Mouse (Mus musculus) liver, postnatal 0 days (tissue): ENCODE measurements around the gene Mtss1l. TPM values are rescaled to one million over a fixed set of nuclear protein-coding genes. Genes with fewer than 3 reads are reported as not detected.

ENCODE experiments used
- ATAC-seq: fragments of 200-750 bp; cut with Nextera tagmentation; 2 replicates; pipeline ENCODE4 v1.8.0; 2017; ENCODE audit warnings: mild to moderate bottlenecking, moderate library complexity
- DNase-seq: peaks from one replicate; pipeline ENCODE4 v3.0.0-alpha.2; 2016
- H3K27ac ChIP-seq: fragments of 300-500 bp; sonication (generic); 2 replicates; pipeline ENCODE4 v1.5.1; 2014; ENCODE audit warnings: antibody characterized with exemption, moderate library complexity, mild to moderate bottlenecking, low read depth
- H3K27me3 ChIP-seq: fragments of 300-500 bp; sonication (generic); 2 replicates; pipeline ENCODE4 v1.6.1; 2014; ENCODE audit warnings: low read length, control low read depth, mixed read lengths; ENCODE audit not compliant: insufficient read depth
- H3K36me3 ChIP-seq: fragments of 300-500 bp; sonication (generic); replicated peaks from 2 replicates; pipeline ENCODE4 v1.6.1; 2014; ENCODE audit warnings: mild to moderate bottlenecking, control low read depth, low read length, moderate library complexity, mixed read lengths; ENCODE audit not compliant: insufficient read depth
- H3K4me1 ChIP-seq: fragments of 300-500 bp; sonication (generic); 2 replicates; pipeline ENCODE4 v1.6.1; 2014; ENCODE audit warnings: antibody characterized with exemption, mild to moderate bottlenecking, control low read depth; ENCODE audit not compliant: insufficient read depth
- H3K4me2 ChIP-seq: fragments of 300-500 bp; sonication (generic); 2 replicates; pipeline ENCODE4 v1.6.1; 2014; ENCODE audit warnings: low read depth, mild to moderate bottlenecking, low read length, moderate library complexity, mixed read lengths
- H3K4me3 ChIP-seq: fragments of 300-500 bp; sonication (generic); 2 replicates; pipeline ENCODE4 v1.5.1; 2014; ENCODE audit warnings: low read depth, low read length
- H3K9ac ChIP-seq: fragments of 300-500 bp; sonication (generic); replicated peaks from 2 replicates; pipeline ENCODE4 v1.6.1; 2014; ENCODE audit warnings: mild to moderate bottlenecking, moderate library complexity
- H3K9me3 ChIP-seq: fragments of 300-500 bp; sonication (generic); 2 replicates; pipeline ENCODE4 v1.6.1; 2016; ENCODE audit warnings: mild to moderate bottlenecking, control low read depth, low read length, mixed read lengths
- CTCF ChIP-seq: sonication (generic); IDR thresholded peaks from 2 replicates; pipeline ENCODE4 v1.5.1; 2016; ENCODE audit warnings: antibody characterized with exemption, low read depth
- EP300 ChIP-seq: IDR thresholded peaks from 2 replicates; pipeline ENCODE4 v1.6.1; 2016; ENCODE audit warnings: antibody characterized with exemption, low read depth, mild to moderate bottlenecking
- WGBS: fragments of 180-500 bp; shearing (Covaris S2); extraction: QIAGEN DNeasy Blood & Tissue Kit; methylation state at CpG from one replicate; pipeline ENCODE4 v1.1.7; 2014; ENCODE audit not compliant: insufficient replicate concordance; 5-methylcytosine and 5-hydroxymethylcytosine counted together
- polyA plus RNA-seq: library from polyadenylated mRNA; unstranded; fragments of >200 nt; fragmentation: Nextera tagmentation; extraction: Ambion mirVana; gene quantifications from 2 replicates; pipeline ENCODE4 v1.2.1, GENCODE M21; 2015

Mtss1l gene
- polyA plus RNA-seq, 1 experiment from 2014 or later, result 1.2 TPM

- Histone ChIP-seq H3K4me3 (no peak overlapping the region), H3K36me3 (no peaks in the 10 kb centered on the region), H3K27me3 (no peaks in the 10 kb centered on the region), H3K9me3 (no peaks in the 10 kb centered on the region), H3K9ac (no peak overlapping the region), H3K27ac (no peak overlapping the region), H3K4me1 (no peaks in the 10 kb centered on the region), H3K4me2 (no peak overlapping the region)
- TF ChIP-seq EP300 (no peak), CTCF (peak; percentile 38)
- 62% methylated on average over 6 of the region's 6 CpGs for WGBS
- DNase-seq, result no peak
- ATAC-seq, result no peak
These were observed 40.7 kb downstream of the Mtss1l start for GRCm38 (mm10) chr8:110761988-110762387.

DNA sequence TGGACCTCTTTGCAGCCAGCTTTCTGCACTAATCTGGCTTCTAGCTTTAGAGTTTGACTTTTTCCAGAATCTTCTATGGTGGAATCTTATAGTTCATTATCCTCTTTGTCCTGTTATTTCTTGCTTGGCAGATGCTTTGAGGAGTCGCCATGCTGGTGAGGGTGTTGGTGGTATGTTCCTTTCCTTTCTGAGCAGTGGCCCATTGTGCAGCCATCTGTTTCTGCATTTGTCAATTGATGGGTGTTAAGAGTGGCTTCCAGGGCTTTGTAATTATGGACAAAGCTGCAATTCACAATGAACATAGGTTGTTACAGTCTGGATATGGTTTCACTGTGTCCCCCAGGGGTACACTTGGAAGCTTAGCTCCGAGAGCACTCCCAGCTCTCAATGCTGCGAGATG lies 43.4 kb downstream of the Mtss1l start:
- TF ChIP-seq EP300, result no peak
- TF ChIP-seq CTCF, result no peak
- Histone ChIP-seq H3K4me1 (no peaks in the 10 kb centered on the region), H3K27me3 (no peaks in the 10 kb centered on the region), H3K27ac (no peak overlapping the region), H3K9me3 (no peaks in the 10 kb centered on the region), H3K36me3 (no peaks in the 10 kb centered on the region), H3K9ac (no peak overlapping the region), H3K4me3 (no peak overlapping the region), H3K4me2 (no peak overlapping the region)
- 85% methylated on average over 3 of the region's 3 CpGs for WGBS
- no peak for ATAC-seq
- DNase-seq, result no peak

DNA sequence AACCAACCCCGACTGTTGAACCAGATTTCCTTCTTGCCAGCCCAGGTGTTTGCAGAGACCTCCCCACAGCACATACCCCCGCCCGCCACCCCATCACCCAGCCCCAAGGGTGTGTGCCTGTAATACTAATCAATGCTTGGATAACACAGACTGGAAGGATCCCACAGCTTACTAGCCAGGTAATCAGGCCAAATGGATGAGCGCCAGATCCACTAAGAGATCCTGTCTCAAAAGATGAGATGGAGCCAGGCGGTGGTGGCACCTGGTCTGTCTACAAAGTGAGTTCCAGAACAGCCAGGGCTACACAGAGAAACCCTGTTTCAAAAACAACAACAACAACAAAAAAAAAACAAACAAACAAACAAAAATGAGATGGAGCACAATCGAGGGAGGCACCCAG lies 46.0 kb downstream of the Mtss1l start:
- Histone ChIP-seq H3K9ac (no peak overlapping the region), H3K27me3 (no peaks in the 10 kb centered on the region), H3K4me2 (no peak overlapping the region), H3K9me3 (no peaks in the 10 kb centered on the region), H3K4me3 (no peak overlapping the region), H3K4me1 (no peaks in the 10 kb centered on the region), H3K36me3 (no peaks in the 10 kb centered on the region), H3K27ac (no peak overlapping the region)
- WGBS, result 80% methylated on average over 6 of the region's 6 CpGs
- no peak for TF ChIP-seq CTCF
- TF ChIP-seq EP300, result no peak
- DNase-seq (no peak), ATAC-seq (no peak)

- no peak overlapping the region for H3K27ac ChIP-seq
These were observed 51.2 kb downstream of the Mtss1l start for GRCm38 (mm10) chr8:110772452-110772851.

DNA sequence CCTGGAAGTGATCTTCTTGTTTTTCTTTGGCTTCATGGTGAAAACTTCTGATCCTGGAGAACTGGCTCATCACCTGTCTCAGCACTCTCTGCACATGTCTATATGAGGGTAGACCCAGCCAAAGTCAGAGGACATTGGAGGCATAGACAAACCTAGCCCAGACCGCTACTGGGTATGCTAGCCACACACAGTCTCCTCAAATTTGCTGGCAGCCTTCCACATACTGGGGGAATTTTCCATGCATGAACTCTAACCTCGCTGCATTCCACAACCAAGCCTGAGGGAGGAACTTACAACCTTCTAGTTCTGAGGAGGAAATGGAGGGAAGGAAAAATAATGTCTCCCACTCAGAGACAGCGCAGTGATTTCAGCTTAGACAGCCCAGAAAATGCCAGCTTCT lies 52.8 kb downstream of the Mtss1l start:
- no peak overlapping the region for H3K4me3 ChIP-seq
- H3K9me3 ChIP-seq, result no peaks in the 10 kb centered on the region
- H3K27me3 ChIP-seq, result no peaks in the 10 kb centered on the region
- 68% methylated on average over 3 of the region's 3 CpGs for WGBS
- H3K4me1 ChIP-seq, result no peaks in the 10 kb centered on the region
- no peak overlapping the region for H3K27ac ChIP-seq
- ATAC-seq, result no peak
- no peak for DNase-seq
- no peak overlapping the region for H3K4me2 ChIP-seq
- no peaks in the 10 kb centered on the region for H3K36me3 ChIP-seq
- H3K9ac ChIP-seq, result no peak overlapping the region
- TF ChIP-seq EP300 (no peak), CTCF (no peak)

More at GRCm38 (mm10) chr8:110772452-110772851, 51.2 kb downstream of the Mtss1l start:
- Histone ChIP-seq H3K9ac (no peak overlapping the region), H3K9me3 (no peaks in the 10 kb centered on the region), H3K27me3 (no peaks in the 10 kb centered on the region), H3K4me3 (no peak overlapping the region), H3K4me1 (no peaks in the 10 kb centered on the region), H3K4me2 (no peak overlapping the region), H3K36me3 (no peaks in the 10 kb centered on the region)
- WGBS, result 51% methylated on average over 7 of the region's 7 CpGs
- TF ChIP-seq CTCF (no peak), EP300 (no peak)
- ATAC-seq (0 out of 2 replicates have a peak, but pooled peaks have one; percentile 8), DNase-seq (no peak)

- TF ChIP-seq EP300, result no peak
- TF ChIP-seq CTCF, result no peak
- H3K4me2 ChIP-seq, result no peak overlapping the region
- DNase-seq (no peak), ATAC-seq (no peak)
- H3K27me3 ChIP-seq, result no peaks in the 10 kb centered on the region
- no peak overlapping the region for H3K9ac ChIP-seq
- no peaks in the 10 kb centered on the region for H3K4me1 ChIP-seq
- 78% methylated on average over 6 of the region's 6 CpGs for WGBS
- H3K4me3 ChIP-seq, result no peak overlapping the region
- no peaks in the 10 kb centered on the region for H3K36me3 ChIP-seq
- no peak overlapping the region for H3K27ac ChIP-seq
- H3K9me3 ChIP-seq, result no peaks in the 10 kb centered on the region
These were observed 53.4 kb downstream of the Mtss1l start for GRCm38 (mm10) chr8:110774725-110775124.

DNA sequence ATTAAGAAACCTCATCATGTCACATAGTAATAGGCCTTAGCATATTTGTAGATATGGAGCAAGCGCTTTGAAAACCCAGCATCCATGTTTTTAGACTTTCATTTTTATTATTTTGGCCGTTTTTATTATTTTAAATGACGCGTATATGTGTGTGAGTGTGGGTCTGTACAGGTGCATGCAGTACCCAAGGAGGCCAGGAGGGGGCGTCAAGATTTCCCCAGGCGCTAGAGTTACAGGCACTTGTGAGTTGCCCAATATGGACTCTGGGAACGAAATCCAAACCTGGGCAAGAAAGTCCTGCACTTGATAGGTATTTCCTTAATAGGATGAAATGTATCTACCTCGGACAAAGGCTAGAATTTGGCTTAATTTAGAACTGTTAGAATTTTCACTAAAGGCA lies 54.0 kb downstream of the Mtss1l start:
- peak; percentile 27 for DNase-seq
- H3K27me3 ChIP-seq, result no peaks in the 10 kb centered on the region
- no peaks in the 10 kb centered on the region for H3K4me1 ChIP-seq
- ATAC-seq, result no peak
- 70% methylated on average over 8 of the region's 8 CpGs for WGBS
- H3K4me3 ChIP-seq, result no peak overlapping the region
- no peak overlapping the region for H3K27ac ChIP-seq
- H3K9me3 ChIP-seq, result no peaks in the 10 kb centered on the region
- no peak overlapping the region for H3K9ac ChIP-seq
- no peaks in the 10 kb centered on the region for H3K36me3 ChIP-seq
- TF ChIP-seq CTCF (peak; percentile 61), EP300 (no peak)
- H3K4me2 ChIP-seq, result no peak overlapping the region
